Mouse (Mus musculus) cerebellum, adult (tissue): ENCODE measurements around the gene Limk2.

ENCODE experiments used
- ATAC-seq: cut with Nextera tagmentation; 2 replicates; pipeline ENCODE4 v1.9.2; 2017; ENCODE audit warnings: mild to moderate bottlenecking, moderate library complexity, mixed read lengths; ENCODE audit not compliant: insufficient number of reproducible peaks, low FRiP score, low TSS enrichment

Limk2 gene

GRCm38 (mm10) chr11:3374293-3374645 lies 34.7 kb downstream of the Limk2 start:
- no peak for ATAC-seq

GRCm38 (mm10) chr11:3373591-3374292 lies 35.2 kb downstream of the Limk2 start:
- ATAC-seq: no peak

GRCm38 (mm10) chr11:3371599-3372295 lies 37.2 kb downstream of the Limk2 start:
- no peak; the same call in 1 of the 2 replicates for ATAC-seq

- ATAC-seq: peak; percentile 93
Measured at GRCm38 (mm10) chr11:3370928-3371598, 37.9 kb downstream of the Limk2 start.

DNA sequence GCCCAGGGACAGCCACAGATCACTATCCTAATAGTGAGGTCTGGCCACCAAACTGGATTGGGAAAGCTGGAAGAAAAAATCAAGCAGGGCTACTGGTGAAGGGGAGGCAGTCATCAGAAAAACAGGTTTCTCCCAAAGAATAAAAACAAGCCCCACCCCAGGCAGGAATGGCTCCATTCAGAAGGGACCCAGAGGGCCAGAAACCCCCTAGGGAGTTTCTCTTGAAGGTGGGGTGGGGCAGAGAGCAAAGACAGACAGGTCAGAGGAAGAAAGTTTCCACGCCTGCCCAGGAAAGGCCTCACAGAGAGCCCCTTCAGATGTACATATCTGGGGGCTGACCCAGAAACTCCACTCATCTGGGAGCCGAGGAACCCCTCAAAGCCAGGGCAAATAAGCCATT lies 38.8 kb downstream of the Limk2 start:
- no peak for ATAC-seq

- ATAC-seq: no peak
Measured at GRCm38 (mm10) chr11:3369449-3369848, 39.5 kb downstream of the Limk2 start.

DNA sequence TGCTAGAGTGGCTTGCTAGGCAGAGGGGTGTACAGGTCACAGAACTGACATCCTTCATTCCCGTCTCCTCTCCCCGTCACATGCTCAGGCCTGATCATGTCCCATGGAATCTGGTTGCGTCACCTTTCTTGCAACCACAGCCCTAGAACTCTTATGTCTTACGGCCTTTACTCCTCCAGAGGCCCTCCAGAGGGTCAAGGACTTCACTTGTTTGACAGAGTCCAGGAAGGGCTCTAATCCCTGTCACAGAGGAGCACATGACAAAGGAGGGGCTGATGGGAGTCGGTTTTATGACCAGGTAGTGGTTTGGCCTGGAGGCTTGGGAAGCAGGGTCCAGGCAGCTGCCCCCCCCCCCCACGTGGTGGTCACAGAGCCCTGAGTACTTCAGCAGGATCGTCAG lies 40.0 kb downstream of the Limk2 start:
- no peak for ATAC-seq

DNA sequence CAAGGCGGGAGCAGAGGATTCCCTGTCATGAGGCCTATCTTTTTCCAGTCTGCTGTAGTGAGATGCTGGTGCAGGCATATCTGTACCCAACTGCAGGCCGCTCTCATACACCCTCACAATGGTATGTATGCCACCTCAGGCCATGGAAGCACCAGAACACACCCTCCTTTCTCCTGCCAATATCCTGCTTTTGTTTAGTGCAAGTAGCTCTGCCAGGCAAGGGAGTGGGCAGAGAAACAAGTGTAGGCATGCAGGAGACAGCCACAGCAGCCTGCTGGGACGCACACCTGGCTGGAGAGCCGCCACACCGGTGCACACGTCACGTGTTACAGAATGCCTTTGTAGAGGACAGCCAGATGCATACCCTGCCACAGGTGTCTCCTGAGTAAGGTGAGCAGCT lies 42.6 kb downstream of the Limk2 start:
- no peak for ATAC-seq

DNA sequence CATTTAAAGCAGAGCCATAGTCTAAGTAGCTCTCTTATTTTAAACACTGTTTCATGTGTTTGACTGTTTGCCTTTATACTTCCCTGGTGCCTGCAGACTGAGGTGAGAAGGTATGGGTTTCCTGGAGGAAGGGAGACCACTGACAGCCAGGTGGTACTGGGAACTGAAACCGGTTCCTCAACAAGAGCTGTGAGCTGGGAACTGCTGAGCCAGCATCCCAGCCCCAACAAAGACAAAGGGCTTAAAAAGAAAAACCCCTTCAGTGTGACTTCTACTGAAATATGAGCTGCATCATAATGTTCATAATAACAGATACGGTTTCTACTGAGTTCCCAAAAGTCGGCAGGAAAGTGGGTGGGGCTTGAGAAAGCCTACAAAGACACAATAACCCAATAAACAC lies 46.1 kb downstream of the Limk2 start:
- no peak for ATAC-seq

DNA sequence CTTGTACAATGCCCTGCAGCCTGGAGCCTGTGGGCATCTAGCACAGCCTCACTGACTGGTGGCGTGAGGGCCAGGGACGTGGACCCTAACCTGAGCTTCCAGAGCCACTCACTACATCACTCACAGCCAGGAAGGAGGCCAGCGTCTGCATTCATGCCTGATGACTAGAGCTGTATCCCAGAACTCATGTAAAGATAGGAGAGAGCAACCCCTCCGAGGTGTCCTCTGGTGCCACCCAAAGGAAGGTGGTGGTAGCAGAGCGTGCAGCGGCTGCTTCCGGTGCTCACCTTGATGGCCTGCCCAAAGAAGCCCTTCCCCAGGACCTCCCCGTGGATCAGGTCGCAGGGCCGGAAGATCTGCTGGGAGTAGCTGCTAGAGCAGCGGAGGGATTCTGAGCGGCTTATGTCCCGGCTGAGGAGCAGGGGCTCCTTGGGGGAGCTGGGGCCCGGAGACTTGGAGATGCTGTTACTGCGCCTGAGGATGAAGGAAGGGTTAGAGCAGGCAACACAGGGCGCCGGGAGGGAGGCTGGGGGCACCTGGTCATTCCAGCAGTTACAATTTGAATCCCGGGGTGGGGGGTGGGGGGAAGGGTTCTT lies 55.9 kb downstream of the Limk2 start:
- no peak for ATAC-seq

DNA sequence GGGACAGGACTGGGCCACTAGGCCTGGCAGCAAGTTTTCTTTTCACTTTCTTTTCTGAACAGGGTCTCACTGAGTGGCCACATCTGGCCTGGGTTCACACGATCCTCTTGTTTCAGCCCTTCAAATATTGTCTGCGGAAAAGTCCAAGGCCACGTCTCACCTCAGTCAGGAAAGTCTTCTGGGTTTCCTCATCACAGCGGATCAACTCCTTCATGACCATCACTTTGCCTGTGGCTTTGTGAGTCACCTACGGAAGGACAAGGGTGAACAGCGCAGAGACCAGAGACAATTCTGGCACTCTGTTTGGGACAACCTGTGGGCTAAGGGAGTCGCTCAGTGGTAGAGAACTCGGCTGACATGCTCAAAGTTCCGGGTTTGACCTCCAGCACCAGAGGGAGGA lies 56.9 kb downstream of the Limk2 start:
- ATAC-seq: no peak

- ATAC-seq: no peak
Measured at GRCm38 (mm10) chr11:3349343-3349695, 59.7 kb downstream of the Limk2 start.

- ATAC-seq: no peak
Measured at GRCm38 (mm10) chr11:3348576-3349342, 60.2 kb downstream of the Limk2 start.

DNA sequence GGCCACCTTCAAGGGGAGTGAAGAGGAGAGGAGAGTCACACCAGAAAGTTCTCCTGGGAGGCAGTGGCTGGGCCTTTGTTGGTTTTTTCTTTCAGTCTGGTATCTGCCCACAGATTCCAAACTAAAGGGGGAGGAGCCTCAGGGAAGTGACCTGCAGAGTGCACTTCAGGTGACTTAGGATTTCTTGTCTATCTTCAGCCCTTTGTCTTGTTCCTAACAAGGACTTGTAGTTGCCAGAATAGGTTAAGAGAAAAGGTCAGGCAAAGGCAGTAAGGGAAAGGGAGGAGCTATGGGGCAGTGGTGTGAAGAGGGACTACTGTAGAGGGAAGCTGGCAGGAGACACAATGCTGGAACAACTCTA lies 61.2 kb downstream of the Limk2 start:
- ATAC-seq: no peak

DNA sequence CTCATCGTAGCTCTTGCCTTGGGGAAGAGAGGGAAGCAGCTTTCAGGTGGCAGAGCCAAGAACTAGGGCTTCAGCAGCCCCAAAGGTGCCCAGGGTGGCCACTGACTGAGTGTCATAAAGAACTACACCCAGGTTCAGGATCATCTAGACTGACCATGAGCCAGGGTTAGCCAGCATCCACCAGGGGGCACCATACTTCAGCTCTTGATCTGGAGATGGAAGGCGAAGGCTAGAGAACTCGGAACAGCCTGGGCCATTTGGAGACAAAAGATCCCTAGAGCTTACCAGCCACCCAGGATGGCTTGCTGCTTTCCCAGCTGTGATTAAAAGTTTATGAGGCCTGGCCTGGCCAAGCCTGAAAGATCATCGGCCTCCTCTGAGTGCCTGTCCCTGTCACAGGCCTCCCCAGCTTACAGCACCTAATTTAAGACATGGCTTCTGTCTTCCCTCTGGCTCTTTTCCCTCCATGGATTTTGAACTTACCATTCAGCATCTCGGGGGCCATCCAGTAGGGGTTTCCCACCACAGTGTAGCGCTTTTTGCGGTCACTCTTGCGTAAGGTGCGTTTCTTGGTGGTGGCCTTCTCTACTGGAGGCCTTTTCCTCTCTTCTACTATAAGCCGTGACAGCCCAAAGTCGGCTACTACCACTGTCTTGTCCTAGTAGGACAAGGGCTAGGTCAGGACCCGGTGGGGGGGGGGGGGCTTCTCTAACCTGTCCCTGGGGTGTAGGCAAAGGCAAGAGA lies 61.7 kb downstream of the Limk2 start:
- peak; percentile 68; the same call in 1 of the 2 replicates for ATAC-seq

DNA sequence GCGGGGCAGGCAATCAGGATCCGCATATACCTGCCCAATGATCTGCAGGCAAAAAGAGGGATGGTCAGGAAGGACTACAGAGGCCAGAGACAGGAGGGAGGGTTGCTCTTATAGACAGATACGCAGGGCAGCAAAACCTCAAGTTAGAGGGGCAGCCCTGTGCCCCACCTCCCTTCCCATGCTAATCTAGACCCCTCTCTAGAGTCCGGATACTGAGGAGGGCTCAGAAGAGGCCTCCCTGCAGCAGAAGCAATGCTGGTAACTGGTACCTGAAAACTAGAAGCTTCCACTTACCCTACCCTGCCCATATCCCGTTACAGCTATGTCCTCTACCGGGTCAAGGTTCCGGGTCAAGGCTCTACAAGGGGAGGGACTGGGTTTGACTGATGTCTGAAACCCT lies 62.6 kb downstream of the Limk2 start:
- ATAC-seq: no peak

DNA sequence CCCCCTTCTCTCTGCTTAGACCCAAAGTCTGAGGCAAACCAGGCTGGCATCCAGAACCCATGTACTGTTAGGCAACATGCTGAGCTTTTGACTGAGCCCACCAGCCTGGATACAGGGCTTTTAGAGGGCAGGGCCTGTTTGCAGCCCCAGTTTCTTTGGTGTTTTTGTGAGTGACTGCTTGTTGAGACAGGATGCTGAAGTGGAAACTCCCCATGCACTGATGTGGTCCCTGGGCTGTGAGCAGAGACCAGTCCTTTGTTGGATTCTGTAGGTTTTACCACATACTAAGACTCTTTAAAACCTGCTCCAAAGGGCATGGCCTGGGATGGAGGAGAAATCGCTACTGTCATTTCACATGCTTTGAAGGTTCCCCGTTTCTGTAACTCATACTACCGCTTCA lies 64.1 kb downstream of the Limk2 start:
- ATAC-seq: no peak

GRCm38 (mm10) chr11:3341476-3341875 lies 67.5 kb downstream of the Limk2 start:
- no peak for ATAC-seq

GRCm38 (mm10) chr11:3337961-3338360 lies 71.0 kb downstream of the Limk2 start:
- ATAC-seq: no peak
